Mouse (Mus musculus) ES-E14 (cell line): Measurements from ENCODE around the gene Ankfn1.

Source experiments
- HCFC1 ChIP-seq: IDR thresholded peaks from 2 replicates; pipeline ENCODE4 v1.6.1; 2012; ENCODE audit warnings: low read length, inconsistent platforms, borderline replicate concordance; ENCODE audit not compliant: insufficient read depth
- MAFK ChIP-seq: IDR thresholded peaks from 2 replicates; pipeline ENCODE4 v1.6.1; 2014; ENCODE audit warnings: mild to moderate bottlenecking, low read depth, low read length, inconsistent platforms; ENCODE audit not compliant: insufficient read depth
- ZC3H11A ChIP-seq: IDR thresholded peaks from 2 replicates; pipeline ENCODE4 v1.6.1; 2012; ENCODE audit warnings: low read depth, mild to moderate bottlenecking, inconsistent platforms, low read length, borderline replicate concordance
- ZNF384 ChIP-seq: IDR thresholded peaks from 2 replicates; pipeline ENCODE4 v1.6.1; 2012; ENCODE audit warnings: low read depth, low read length, inconsistent platforms

DNA sequence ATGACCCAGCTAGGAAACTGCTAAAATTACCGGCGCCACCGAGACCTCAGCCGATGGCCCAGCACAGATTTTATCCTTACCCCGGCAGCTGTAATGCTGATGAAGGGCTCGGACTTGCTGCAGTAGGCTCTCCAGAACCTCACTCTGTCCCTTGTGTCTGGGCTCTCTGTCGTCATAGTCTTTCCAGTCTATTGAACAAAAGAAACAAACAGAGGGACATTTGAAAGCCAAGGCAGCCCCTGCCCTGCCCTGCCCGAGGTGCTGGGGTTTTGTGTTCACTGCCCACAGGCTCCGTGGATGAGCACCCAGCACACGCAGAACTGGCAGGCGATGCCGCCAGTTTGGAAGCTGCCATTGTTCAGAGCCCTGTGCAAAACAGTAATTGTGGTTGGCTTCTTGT lies 330.0 kb downstream of the Ankfn1 start:
- TF ChIP-seq ZNF384: no peak
- no peak for TF ChIP-seq MAFK
- TF ChIP-seq ZC3H11A: no peak
- no peak for TF ChIP-seq HCFC1
